Mouse (Mus musculus): ENCODE measurements around the gene Thap12.

Gene Thap12

DNA sequence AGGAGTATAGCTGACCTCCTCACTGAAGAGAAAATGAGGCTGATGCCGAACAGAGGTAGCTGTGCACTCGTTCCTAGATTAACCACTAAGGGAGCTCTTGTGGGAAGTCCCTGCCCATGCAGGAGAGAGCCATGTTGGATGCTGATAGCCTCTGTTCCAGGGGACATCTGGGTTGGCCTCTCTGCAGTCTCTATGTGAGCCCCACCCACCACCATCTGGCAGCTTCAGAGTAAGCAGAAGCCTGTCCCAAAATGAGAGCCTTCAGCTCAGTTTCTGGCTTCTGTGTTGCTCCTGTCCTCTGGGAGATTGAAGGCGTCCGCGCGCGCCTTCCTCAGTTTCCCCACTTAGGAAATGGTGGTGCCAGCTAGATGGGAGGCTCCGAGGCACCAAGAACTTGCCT is 53.7 kb downstream of the Thap12 start:
- no peak for DNase-seq (ENCODE audit: low spot score)

- no peak for DNase-seq (ENCODE audit: low spot score)
These were observed 57.2 kb downstream of the Thap12 start for GRCm38 (mm10) chr7:98760126-98760525.

DNA sequence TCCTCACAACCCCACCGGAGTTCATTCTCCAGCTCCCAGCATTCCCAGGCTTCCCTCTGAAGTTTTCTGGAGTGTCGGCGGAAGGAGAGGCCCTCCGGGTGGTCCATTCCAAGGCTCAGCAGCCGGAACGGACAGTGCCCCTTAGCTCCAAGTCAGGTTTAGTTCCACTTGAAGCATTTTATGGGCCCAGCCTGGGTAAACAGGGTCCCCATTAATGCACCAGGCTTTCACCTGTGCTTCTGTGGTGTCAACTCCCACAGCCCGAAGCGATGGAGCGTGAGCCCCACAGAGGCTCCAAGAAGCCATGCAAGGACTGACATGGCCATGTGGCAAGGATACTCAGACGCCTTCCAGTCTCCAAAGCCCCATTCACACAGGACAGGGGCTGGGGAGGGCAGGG is 61.0 kb downstream of the Thap12 start:
- DNase-seq (ENCODE audit: low spot score), result no peak

DNA sequence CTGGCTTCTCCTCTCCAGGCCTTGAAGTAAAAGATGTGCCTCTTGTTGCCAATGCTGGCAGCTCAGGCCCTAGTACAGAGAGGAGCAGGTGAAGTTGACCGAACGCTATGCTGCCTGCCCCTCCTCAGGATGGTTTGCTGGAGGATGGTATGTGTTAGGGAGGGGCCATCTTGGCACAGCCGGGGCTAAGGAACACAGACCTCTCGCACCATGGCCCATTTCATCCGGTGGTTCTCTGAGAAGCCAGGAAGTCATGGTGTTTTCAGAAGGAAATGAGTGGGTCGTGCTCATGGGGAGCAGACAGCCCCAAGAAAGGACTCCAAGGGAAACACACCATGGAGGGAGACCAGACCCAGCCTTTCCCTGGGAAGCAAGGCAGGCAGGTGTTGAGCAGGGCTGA is 64.4 kb downstream of the Thap12 start:
- no peak for DNase-seq (ENCODE audit: low spot score)

All from MN1 (cell line).